In the genomic region with DNA sequence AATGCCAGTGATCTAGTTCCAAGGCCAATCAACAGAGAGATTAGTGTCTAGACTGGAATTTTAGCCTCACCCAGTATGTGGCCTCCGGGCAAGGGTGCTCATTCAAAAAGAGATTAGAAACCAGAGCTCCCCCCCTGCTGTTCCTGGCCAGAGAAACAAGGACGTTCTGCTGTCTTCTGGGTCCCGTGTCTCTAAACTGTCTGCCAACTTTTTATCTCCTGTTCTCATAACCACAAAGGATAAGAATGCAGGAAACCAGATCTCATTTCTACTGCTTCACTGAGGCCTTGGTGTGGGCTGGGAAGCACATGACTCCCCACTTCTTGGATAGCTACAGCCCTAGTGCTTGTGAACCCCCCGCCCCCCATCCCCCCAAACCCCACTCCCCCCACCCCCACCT, we compare ENCODE assay signal across 14 mouse cellular contexts.
DNase-seq lines count a peak whose midpoint lies in the region; ATAC-seq lines count a peak whose summit lies in the region.
"Had no signal": no experiment of that assay in that cellular context is flagged by ENCODE, and none has a peak within 500 bp of the region (broad histone marks: within the 10 kb centered on the region; RNA-seq: fewer than 3 reads in every experiment).

No protein-coding gene starts in this region.

- peak; percentile 83 for ATAC-seq in embryonic facial prominence, embryonic 13.5 days (ENCODE audit: insufficient number of reproducible peaks, insufficient read depth, low FRiP score, low TSS enrichment, low read depth)
- ATAC-seq in megakaryocyte-erythroid progenitor cell, adult 5-6 weeks (replicated peaks; ENCODE audit: low FRiP score, low TSS enrichment, poor library complexity, severe bottlenecking): peak; percentile 98
- no peak for ATAC-seq in megakaryocyte, adult 5-6 weeks (ENCODE audit: poor library complexity, severe bottlenecking)

- no peaks in the 10 kb centered on the region for H3K27me3 ChIP-seq in embryonic facial prominence, embryonic 13.5 days
- H3K27me3 ChIP-seq in embryonic facial prominence, embryonic 10.5 days (replicated peaks; ENCODE audit: low read depth, poor library complexity, severe bottlenecking): no peaks in the 10 kb centered on the region
- H3K27me3 ChIP-seq: hindbrain, embryonic 15.5 days had no signal

- no peak overlapping the region for H3K4me2 ChIP-seq in embryonic facial prominence, embryonic 13.5 days
- H3K4me2 ChIP-seq: hindbrain, embryonic 15.5 days had no signal

- DNase-seq in embryonic facial prominence, embryonic 10.5 days (ENCODE audit: low spot score): no peak
- DNase-seq in ovary, adult 18-20 months (ENCODE audit: low spot score): peak; percentile 85
- DNase-seq in ovary, postnatal 14 days (ENCODE audit: low spot score): no peak
- peak; percentile 65 to 67 for DNase-seq in adrenal gland, postnatal 36 days
- DNase-seq in right cerebral cortex, postnatal 4 days: no peak
- DNase-seq: B cell, adult 2 months; cerebellum, adult 9-10 months; kidney, adult 9 months; lung, postnatal 4 days; thymus, adult 2 months had no signal

- no peaks in the 10 kb centered on the region for H3K36me3 ChIP-seq in embryonic facial prominence, embryonic 13.5 days
- no peaks in the 10 kb centered on the region for H3K36me3 ChIP-seq in embryonic facial prominence, embryonic 10.5 days (replicated peaks)
- H3K36me3 ChIP-seq: hindbrain, embryonic 15.5 days had no signal

- H3K4me3 ChIP-seq in embryonic facial prominence, embryonic 13.5 days: no peak overlapping the region
- H3K4me3 ChIP-seq in embryonic facial prominence, embryonic 10.5 days: no peak overlapping the region
- H3K4me3 ChIP-seq: hindbrain, embryonic 15.5 days had no signal

- H3K9me3 ChIP-seq in embryonic facial prominence, embryonic 13.5 days: no peaks in the 10 kb centered on the region
- H3K9me3 ChIP-seq in embryonic facial prominence, embryonic 10.5 days: no peaks in the 10 kb centered on the region
- H3K9me3 ChIP-seq: hindbrain, embryonic 15.5 days had no signal

- no peak overlapping the region for H3K9ac ChIP-seq in embryonic facial prominence, embryonic 13.5 days
- H3K9ac ChIP-seq: hindbrain, embryonic 15.5 days had no signal

- H3K4me1 ChIP-seq in embryonic facial prominence, embryonic 13.5 days: peaks cover 22% of the 10 kb centered on the region
- peaks cover 10% of the 10 kb centered on the region for H3K4me1 ChIP-seq in embryonic facial prominence, embryonic 10.5 days
- H3K4me1 ChIP-seq: hindbrain, embryonic 15.5 days had no signal

- WGBS in embryonic facial prominence, embryonic 13.5 days: 19% methylated on average over 4 of the region's 4 CpGs
- 28% methylated on average over 4 of the region's 4 CpGs for WGBS in embryonic facial prominence, embryonic 10.5 days

- H3K27ac ChIP-seq in embryonic facial prominence, embryonic 13.5 days: 0 out of 2 replicates have a peak overlapping the region, but pooled peaks have one; percentile 71
- no peak overlapping the region for H3K27ac ChIP-seq in embryonic facial prominence, embryonic 10.5 days (replicated peaks)
- H3K27ac ChIP-seq: hindbrain, embryonic 15.5 days had no signal

Comparison
In these comparisons a context has a peak if more than half of its experiments do, and no peak if none do; other contexts are left out.
1. DNase-seq: peak in ovary, adult 18-20 months (single experiment) and adrenal gland, postnatal 36 days (2 of 2); none in embryonic facial prominence, embryonic 10.5 days (single experiment), ovary, postnatal 14 days (single experiment) and right cerebral cortex, postnatal 4 days (single experiment).